Mouse (Mus musculus) intestine, embryonic 14.5 days (tissue): ENCODE measurements around the gene Cmtm3. TPM values are rescaled to one million over a fixed set of nuclear protein-coding genes. Genes with fewer than 3 reads are reported as not detected.
"Not testable (repeated sequence)": the region's sequence is repeated elsewhere in the genome, so short reads cannot be mapped to it uniquely, and the experiment has no call there.

Source experiments
- ATAC-seq: fragments of 200-750 bp; cut with Nextera tagmentation; replicated peaks from 2 replicates; pipeline ENCODE4 v1.8.0; 2017; ENCODE audit warnings: low read depth, moderate number of reproducible peaks, moderate TSS enrichment, moderate library complexity; ENCODE audit not compliant: low FRiP score, low TSS enrichment
- DNase-seq: peaks from one replicate; pipeline ENCODE4 v3.0.0-alpha.2; 2018; ENCODE audit warnings: low spot score
- H3K27ac ChIP-seq: fragments of 300-500 bp; sonication (generic); 2 replicates; pipeline ENCODE4 v1.5.1; 2014; ENCODE audit warnings: low read depth, mild to moderate bottlenecking, control low read depth
- H3K27me3 ChIP-seq: fragments of 300-500 bp; sonication (generic); replicated peaks from 2 replicates; pipeline ENCODE4 v1.6.1; 2014; ENCODE audit warnings: low read length, control low read depth; ENCODE audit not compliant: control insufficient read depth, insufficient read depth
- H3K36me3 ChIP-seq: fragments of 300-500 bp; sonication (generic); 2 replicates; pipeline ENCODE4 v1.6.1; 2014; ENCODE audit warnings: low read length, control low read depth; ENCODE audit not compliant: control insufficient read depth, insufficient read depth
- H3K4me1 ChIP-seq: fragments of 300-500 bp; sonication (generic); replicated peaks from 2 replicates; pipeline ENCODE4 v1.6.1; 2014; ENCODE audit warnings: low read length, control low read depth, mixed read lengths; ENCODE audit not compliant: control insufficient read depth, insufficient read depth
- H3K4me2 ChIP-seq: fragments of 300-500 bp; sonication (generic); 2 replicates; pipeline ENCODE4 v1.6.1; 2014; ENCODE audit warnings: low read length
- H3K4me3 ChIP-seq: fragments of 300-500 bp; sonication (generic); 2 replicates; pipeline ENCODE4 v1.5.1; 2014; ENCODE audit warnings: low read depth, low read length, control low read depth, mixed read lengths
- H3K9ac ChIP-seq: fragments of 300-500 bp; sonication (generic); 2 replicates; pipeline ENCODE4 v1.6.1; 2014; ENCODE audit warnings: mild to moderate bottlenecking, low read length
- H3K9me3 ChIP-seq: fragments of 300-500 bp; sonication (generic); 2 replicates; pipeline ENCODE4 v1.6.1; 2016; ENCODE audit warnings: low read length, control low read depth; ENCODE audit not compliant: control insufficient read depth
- WGBS: fragments of 180-500 bp; shearing (Covaris S2); extraction: QIAGEN DNeasy Blood & Tissue Kit; methylation state at CpG from one replicate; pipeline ENCODE4 v1.1.7; 2014; 5-methylcytosine and 5-hydroxymethylcytosine counted together
- polyA plus RNA-seq: library from polyadenylated mRNA; unstranded; fragments of >200 nt; fragmentation: Nextera tagmentation; extraction: Ambion mirVana; gene quantifications from 2 replicates; pipeline ENCODE4 v1.2.1, GENCODE M21; 2014

The Cmtm3 gene
- polyA plus RNA-seq, 1 experiment from 2014 or later, result 155 TPM

DNA sequence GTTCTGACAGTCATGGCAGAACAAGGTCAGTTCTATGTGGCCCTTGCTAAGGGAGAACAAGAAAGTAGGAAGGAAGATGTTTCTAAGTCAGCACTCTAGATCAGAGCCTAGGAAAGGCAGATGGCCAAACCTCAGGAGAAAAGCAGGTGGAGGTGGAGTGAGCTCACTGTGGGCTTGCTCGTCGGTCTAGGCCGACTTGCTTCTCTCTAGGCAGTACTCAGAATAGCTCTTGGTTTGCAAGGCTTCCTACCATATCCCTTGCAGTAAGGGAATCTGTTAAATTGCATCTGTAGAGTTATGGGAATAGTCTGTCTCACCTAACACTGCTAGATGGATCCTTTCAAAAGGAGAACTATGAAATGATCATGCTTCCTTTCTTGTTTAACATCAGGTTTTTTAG, 27.2 kb upstream of the Cmtm3 start:
- H3K4me1 ChIP-seq, H3K36me3 ChIP-seq, DNase-seq, H3K27ac ChIP-seq, H3K9me3 ChIP-seq, H3K4me3 ChIP-seq, ATAC-seq, H3K9ac ChIP-seq, H3K4me2 ChIP-seq, H3K27me3 ChIP-seq: not testable (repeated sequence)
- 88% methylated on average over 3 of the region's 3 CpGs for WGBS

DNA sequence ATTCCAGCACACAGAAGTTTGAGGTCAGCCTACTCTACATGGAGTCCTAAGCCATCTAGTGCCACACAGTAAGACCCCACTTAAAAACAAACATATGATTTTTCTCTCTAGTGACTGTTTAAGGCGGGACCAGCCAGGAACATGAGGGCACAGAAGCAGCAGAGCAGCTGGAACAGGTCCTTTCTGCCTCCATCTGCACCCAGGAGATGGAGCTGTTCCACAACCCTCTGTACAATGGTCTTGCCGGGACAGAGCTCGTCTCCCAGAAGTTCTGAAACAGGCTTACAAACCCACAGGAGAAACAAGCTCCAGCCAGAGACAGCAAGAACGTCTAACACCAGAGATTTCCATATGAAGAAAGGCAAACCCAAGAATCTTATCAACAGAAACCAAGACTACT, 25.9 kb upstream of the Cmtm3 start:
- WGBS, result 63% methylated on average over 4 of the region's 4 CpGs
- no peak for DNase-seq
- no peak overlapping the region for H3K4me2 ChIP-seq
- no peak overlapping the region for H3K9ac ChIP-seq
- no peaks in the 10 kb centered on the region for H3K36me3 ChIP-seq
- ATAC-seq, result no peak
- no peak overlapping the region for H3K27ac ChIP-seq
- no peaks in the 10 kb centered on the region for H3K27me3 ChIP-seq
- H3K9me3 ChIP-seq, result no peaks in the 10 kb centered on the region
- no peaks in the 10 kb centered on the region for H3K4me1 ChIP-seq
- H3K4me3 ChIP-seq, result no peak overlapping the region

DNA sequence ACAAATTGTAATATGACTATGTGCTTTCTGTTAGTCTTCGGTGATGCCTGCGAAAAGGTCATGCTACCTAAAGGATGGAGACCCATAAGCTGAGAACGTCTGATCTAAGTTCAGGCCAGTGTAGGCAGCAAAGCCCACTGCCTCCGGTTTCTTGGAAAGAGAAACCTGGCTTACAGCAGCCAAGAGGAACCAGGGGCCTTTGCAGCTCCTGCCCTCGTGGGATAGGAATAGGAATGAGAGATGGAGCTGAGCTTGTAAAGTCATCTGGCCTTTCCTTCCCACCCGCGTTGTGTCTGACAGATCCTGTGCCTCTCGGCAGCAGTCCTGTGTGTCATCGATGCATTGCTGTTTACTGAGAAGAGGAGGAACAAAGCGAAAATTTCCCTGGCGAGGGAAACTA, 17.9 kb upstream of the Cmtm3 start, which contains the start of gene Gm11020:
Gene Gm11020 (plus strand): TSS at position 301 of the 400 bp plus-strand sequence.
- not testable (repeated sequence) for H3K36me3 ChIP-seq, H3K4me3 ChIP-seq
- 75% methylated on average over 8 of the region's 11 CpGs for WGBS

DNA sequence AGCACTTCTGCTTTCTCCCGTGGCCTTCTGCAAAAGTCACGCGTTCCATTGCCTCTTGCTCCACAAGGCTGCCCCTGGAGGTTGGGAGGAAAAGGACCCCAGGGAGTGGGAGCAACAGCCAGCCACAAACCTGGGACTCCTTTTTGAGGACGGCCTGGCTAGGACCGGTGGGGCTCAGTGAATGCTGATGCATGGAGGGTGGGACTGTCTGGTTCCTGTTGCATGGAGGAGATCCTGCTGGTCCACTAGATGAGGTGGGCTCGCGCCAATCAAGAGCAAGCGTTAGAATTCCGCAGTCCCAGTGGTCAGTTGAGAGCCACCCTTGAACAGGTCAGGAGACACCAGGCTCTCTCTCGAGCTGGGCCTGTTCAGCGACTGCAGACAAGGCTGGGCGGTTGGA, 17.3 kb upstream of the Cmtm3 start, which contains the start of gene Cmtm2b:
Gene Cmtm2b (plus strand): TSS at position 301 of the 400 bp plus-strand sequence.
- H3K27me3 ChIP-seq, ATAC-seq, H3K36me3 ChIP-seq, H3K4me3 ChIP-seq, H3K9ac ChIP-seq, H3K4me1 ChIP-seq, DNase-seq, H3K4me2 ChIP-seq, H3K27ac ChIP-seq, H3K9me3 ChIP-seq: not testable (repeated sequence)
- 90% methylated on average over 12 of the region's 12 CpGs for WGBS

More for the DNA sequence above, 17.9 kb upstream of the Cmtm3 start, which contains the start of gene Gm11020:
- H3K9me3 ChIP-seq, ATAC-seq, H3K9ac ChIP-seq, H3K27ac ChIP-seq, H3K27me3 ChIP-seq, H3K4me2 ChIP-seq, DNase-seq, H3K4me1 ChIP-seq: not testable (repeated sequence)

DNA sequence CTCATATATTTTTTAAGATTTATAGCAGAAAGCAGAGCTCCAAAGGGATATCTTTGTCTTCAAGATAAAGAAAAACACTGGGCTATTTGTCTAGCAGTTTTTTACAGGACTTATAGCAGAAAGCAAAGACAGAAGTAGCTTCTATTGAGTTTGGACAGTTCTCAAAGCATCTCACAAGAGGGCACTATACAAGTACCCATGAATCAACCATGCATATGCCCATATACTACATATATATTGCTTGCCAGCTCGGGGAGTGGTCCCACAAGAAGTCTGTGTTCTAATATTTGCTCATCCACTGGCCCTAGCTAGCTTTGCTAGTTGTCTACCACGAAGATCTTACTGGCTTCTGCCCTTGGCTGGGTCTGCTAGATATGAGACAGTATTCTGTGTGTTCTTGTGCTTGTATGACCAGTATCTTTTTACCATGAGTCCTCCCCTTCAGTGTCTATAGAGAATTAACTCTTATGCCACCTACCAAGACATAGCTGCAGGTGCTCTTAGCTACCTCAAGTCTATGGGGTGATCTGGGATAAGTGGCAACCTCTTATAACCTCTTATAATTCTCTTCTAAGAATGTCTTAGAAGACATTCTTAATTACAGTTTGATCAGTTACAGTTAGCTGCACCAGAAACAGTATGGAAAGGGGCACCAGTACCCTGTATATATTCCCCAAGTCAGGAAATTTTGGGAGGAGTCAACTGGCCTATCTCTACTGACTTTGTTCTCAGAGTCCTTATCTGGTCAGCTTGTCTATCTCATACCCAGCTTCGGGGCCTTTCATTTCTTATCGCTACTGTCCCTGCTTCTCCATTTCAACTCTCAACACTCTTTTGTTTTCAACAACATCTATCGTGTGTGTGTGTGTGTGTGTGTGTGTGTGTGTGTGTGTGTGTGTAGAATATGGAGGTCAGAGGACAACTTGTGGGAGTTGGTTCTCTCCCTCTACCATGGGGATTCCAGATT, 6.3 kb upstream of the Cmtm3 start:
- Histone ChIP-seq H3K9me3 (no peaks in the 10 kb centered on the region), H3K36me3 (no peaks in the 10 kb centered on the region), H3K4me1 (no peaks in the 10 kb centered on the region), H3K4me3 (no peak overlapping the region), H3K27me3 (no peaks in the 10 kb centered on the region), H3K4me2 (no peak overlapping the region), H3K9ac (no peak overlapping the region), H3K27ac (no peak overlapping the region)
- 84% methylated on average over 5 of the region's 5 CpGs for WGBS
- no peak for DNase-seq
- no peak for ATAC-seq

DNA sequence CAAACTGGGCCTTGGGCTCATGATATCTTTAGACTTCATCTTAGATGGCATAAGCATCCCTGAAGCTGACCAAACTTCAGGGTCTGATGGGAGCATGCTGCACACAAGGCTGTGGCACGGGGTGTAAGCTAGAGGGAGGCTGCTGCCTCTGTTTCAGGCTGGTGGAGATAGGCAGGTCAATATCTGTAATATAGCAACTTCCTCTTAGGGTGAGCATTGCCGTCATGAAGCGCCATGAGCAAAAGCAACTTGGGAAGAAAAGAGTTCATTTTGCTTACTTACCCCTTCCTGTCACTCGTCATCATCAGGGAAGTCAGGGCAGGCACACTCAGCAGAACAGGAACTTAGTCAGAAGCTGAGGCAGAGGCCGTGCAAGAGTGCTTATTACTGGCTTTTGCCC, 5.4 kb upstream of the Cmtm3 start:
- no peak overlapping the region for H3K4me3 ChIP-seq
- no peaks in the 10 kb centered on the region for H3K9me3 ChIP-seq
- DNase-seq (no peak), ATAC-seq (no peak)
- no peaks in the 10 kb centered on the region for H3K4me1 ChIP-seq
- no peak overlapping the region for H3K4me2 ChIP-seq
- no peaks in the 10 kb centered on the region for H3K36me3 ChIP-seq
- H3K9ac ChIP-seq, result no peak overlapping the region
- 70% methylated on average over 5 of the region's 5 CpGs for WGBS
- H3K27me3 ChIP-seq, result no peaks in the 10 kb centered on the region
- H3K27ac ChIP-seq, result no peak overlapping the region

DNA sequence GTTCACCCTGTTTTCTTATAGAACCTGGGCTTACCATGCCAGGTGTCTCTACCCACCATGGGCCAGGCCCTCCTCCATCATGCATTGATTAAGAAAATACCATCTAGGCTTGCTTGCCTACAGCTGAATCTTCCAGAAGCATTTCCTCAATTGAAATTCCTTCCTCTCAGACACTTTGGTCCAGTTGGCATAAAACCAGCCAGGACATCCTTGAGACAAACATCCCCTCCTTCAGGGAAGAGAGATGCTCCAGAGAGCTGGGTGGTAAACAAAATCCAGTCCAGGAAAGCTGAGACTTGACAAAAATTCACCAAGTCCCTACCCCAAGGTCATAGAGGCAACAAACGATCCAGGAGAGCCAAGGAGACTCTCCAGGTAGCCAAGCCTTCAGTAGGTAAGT, 5.0 kb upstream of the Cmtm3 start:
- DNase-seq, result no peak
- Histone ChIP-seq H3K9me3 (no peaks in the 10 kb centered on the region), H3K4me2 (no peak overlapping the region), H3K4me3 (no peak overlapping the region), H3K36me3 (no peaks in the 10 kb centered on the region), H3K4me1 (peaks cover 1% of the 10 kb centered on the region), H3K9ac (no peak overlapping the region), H3K27ac (no peak overlapping the region), H3K27me3 (no peaks in the 10 kb centered on the region)
- ATAC-seq, result no peak
- WGBS, result 68% methylated on average over 1 of the region's 1 CpGs

DNA sequence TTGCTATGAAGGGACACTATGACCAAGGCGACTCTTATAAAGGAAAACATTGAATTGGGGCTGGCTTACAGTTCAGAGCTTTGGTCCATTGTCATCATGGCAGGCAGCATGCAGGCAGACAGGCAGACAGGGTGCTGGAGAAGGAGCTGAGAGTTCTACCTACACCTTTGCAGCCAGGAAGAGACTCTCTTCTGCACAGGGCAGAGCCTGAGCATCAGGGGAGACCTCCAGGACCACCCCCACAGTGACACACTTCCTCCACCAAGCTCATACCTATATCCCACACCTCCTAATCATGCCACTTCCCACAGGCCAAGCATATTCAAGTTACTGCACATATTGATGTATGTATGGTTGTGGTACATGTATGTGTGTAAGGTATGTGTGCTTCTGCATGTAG, 2.4 kb upstream of the Cmtm3 start:
- Histone ChIP-seq H3K9me3 (no peaks in the 10 kb centered on the region), H3K4me1 (peaks cover 12% of the 10 kb centered on the region), H3K9ac (no peak overlapping the region), H3K36me3 (no peaks in the 10 kb centered on the region), H3K4me3 (no peak overlapping the region), H3K27me3 (no peaks in the 10 kb centered on the region), H3K27ac (no peak overlapping the region), H3K4me2 (no peak overlapping the region)
- ATAC-seq (no peak), DNase-seq (no peak)
- 89% methylated on average over 1 of the region's 1 CpGs for WGBS

DNA sequence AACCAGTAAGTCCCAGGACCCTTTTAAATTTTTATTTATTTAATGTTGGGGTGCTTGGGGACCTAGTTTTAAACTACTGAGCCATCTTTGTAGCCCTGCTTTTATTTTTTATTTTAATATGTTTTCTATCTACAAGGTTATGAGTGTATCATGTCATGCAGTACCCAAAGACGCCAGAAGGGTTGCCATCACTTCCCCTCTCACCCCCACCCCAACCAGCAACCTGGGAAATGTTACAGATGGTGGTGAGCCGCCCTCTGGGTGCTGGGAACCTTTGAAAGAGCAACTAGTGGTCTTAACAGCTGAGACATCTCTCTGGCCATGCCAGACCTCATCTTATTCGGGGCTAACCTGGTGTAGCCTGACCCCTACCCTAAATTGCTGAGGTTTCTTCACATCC, 1.3 kb upstream of the Cmtm3 start:
- Histone ChIP-seq H3K4me3 (no peak overlapping the region), H3K9me3 (no peaks in the 10 kb centered on the region), H3K36me3 (peaks cover 6% of the 10 kb centered on the region; the same call in 1 of the 2 replicates), H3K9ac (no peak overlapping the region), H3K4me2 (no peak overlapping the region), H3K4me1 (peaks cover 14% of the 10 kb centered on the region), H3K27ac (no peak overlapping the region), H3K27me3 (no peaks in the 10 kb centered on the region)
- DNase-seq, result no peak
- no peak for ATAC-seq
- WGBS, result 47% methylated on average over 3 of the region's 3 CpGs
